Mouse (Mus musculus) liver, embryonic 13.5 days (tissue): ENCODE measurements at regions not wholly inside any gene's neighbourhood (a gene's known extent, or its start where the extent isn't known, plus 50 kb on each side); places are given as distances from the start of the nearest gene placed in this dataset.
A peak's percentile ranks its signal among the peaks of the same experiment; 100 is the strongest.

ENCODE experiments used
- ATAC-seq: fragments of 200-750 bp; cut with Nextera tagmentation; 2 replicates; pipeline ENCODE4 v1.8.0; 2017; ENCODE audit warnings: low read depth, mild to moderate bottlenecking, moderate number of reproducible peaks, moderate library complexity
- DNase-seq: peaks from one replicate; pipeline ENCODE4 v3.0.0; 2022
- H3K27ac ChIP-seq: fragments of 300-500 bp; sonication (generic); 2 replicates; pipeline ENCODE4 v1.5.1; 2015; ENCODE audit warnings: moderate library complexity, mild to moderate bottlenecking, inconsistent platforms
- H3K27me3 ChIP-seq: fragments of 300-500 bp; sonication (generic); 2 replicates; pipeline ENCODE4 v1.6.1; 2015; ENCODE audit warnings: mild to moderate bottlenecking, inconsistent platforms
- H3K36me3 ChIP-seq: fragments of 300-500 bp; sonication (generic); 2 replicates; pipeline ENCODE4 v1.6.1; 2015; ENCODE audit warnings: mild to moderate bottlenecking, inconsistent platforms
- H3K4me1 ChIP-seq: fragments of 300-500 bp; sonication (generic); replicated peaks from 2 replicates; pipeline ENCODE4 v1.6.1; 2015; ENCODE audit warnings: inconsistent platforms
- H3K4me2 ChIP-seq: fragments of 300-500 bp; sonication (generic); 2 replicates; pipeline ENCODE4 v1.6.1; 2015; ENCODE audit warnings: inconsistent platforms, mild to moderate bottlenecking, moderate library complexity
- H3K4me3 ChIP-seq: fragments of 300-500 bp; sonication (generic); replicated peaks from 2 replicates; pipeline ENCODE4 v1.5.1; 2015; ENCODE audit warnings: mild to moderate bottlenecking, inconsistent platforms
- H3K9ac ChIP-seq: fragments of 300-500 bp; sonication (generic); 2 replicates; pipeline ENCODE4 v1.6.1; 2015; ENCODE audit warnings: mild to moderate bottlenecking, inconsistent platforms
- H3K9me3 ChIP-seq: fragments of 300-500 bp; sonication (generic); replicated peaks from 2 replicates; pipeline ENCODE4 v1.6.1; 2016; ENCODE audit warnings: inconsistent platforms
- WGBS: fragments of 180-500 bp; shearing (Covaris S2); methylation state at CpG from one replicate; pipeline ENCODE4 v1.1.7; 2015; ENCODE audit not compliant: insufficient replicate concordance; 5-methylcytosine and 5-hydroxymethylcytosine counted together

DNA sequence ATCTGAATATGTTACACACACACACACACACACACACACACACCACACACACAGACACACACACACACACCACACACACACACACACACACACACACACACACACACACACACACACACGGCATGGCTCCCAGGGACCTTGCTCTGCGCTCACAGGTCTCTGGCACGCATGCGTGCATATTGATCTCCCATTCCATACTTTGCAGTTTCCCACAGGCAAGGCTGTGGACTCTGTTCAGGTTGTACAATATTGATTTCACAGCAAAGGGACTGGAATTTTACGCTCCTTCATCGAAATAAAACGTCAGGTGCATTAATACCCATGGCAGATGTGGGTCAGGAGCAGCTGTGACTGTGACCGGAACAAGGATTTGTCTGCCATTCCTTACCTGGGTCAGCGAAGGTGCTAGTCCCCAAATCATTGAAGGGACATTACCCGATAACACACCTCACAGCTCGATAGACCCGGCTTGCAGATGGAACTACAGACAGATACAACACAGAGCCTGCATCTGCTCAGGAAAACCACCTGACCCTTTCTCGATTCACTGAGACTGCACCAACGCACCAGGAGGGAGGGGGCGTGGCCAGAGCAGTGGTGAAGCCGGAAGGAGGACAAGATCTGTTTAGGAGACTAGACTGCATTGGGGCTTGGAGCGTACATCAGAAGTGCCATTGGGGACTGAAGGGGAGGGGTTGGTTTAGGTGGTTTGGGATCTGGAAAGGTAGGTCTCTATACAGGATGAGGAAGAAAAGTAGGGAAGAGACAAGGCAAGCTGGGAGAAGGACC is 91.1 kb upstream of the Sulf2 start:
- H3K27me3 ChIP-seq = no peaks in the 10 kb centered on the region
- H3K4me2 ChIP-seq = 0 out of 2 replicates have a peak overlapping the region, but pooled peaks have one; percentile 14
- no peaks in the 10 kb centered on the region for H3K36me3 ChIP-seq
- no peak overlapping the region for H3K4me3 ChIP-seq
- ATAC-seq (no peak), DNase-seq (no peak)
- no peak overlapping the region for H3K9ac ChIP-seq
- 58% methylated on average over 17 of the region's 17 CpGs for WGBS
- H3K9me3 ChIP-seq = no peaks in the 10 kb centered on the region
- no peaks in the 10 kb centered on the region for H3K4me1 ChIP-seq
- H3K27ac ChIP-seq = no peak overlapping the region

GRCm38 (mm10) chr2:166245219-166245618 is 89.8 kb upstream of the Sulf2 start:
- DNase-seq = no peak
- Histone ChIP-seq H3K4me1 (no peaks in the 10 kb centered on the region), H3K27ac (no peak overlapping the region), H3K36me3 (no peaks in the 10 kb centered on the region), H3K9me3 (no peaks in the 10 kb centered on the region), H3K4me3 (no peak overlapping the region), H3K4me2 (no peak overlapping the region), H3K27me3 (no peaks in the 10 kb centered on the region), H3K9ac (no peak overlapping the region)
- WGBS = 37% methylated on average over 8 of the region's 8 CpGs
- ATAC-seq = 0 out of 2 replicates have a peak, but pooled peaks have one; percentile 28

GRCm38 (mm10) chr2:166242786-166243521 is 87.5 kb upstream of the Sulf2 start:
- H3K36me3 ChIP-seq = no peaks in the 10 kb centered on the region
- no peak overlapping the region for H3K27ac ChIP-seq
- H3K4me2 ChIP-seq = no peak overlapping the region
- WGBS = 66% methylated on average over 14 of the region's 14 CpGs
- no peaks in the 10 kb centered on the region for H3K9me3 ChIP-seq
- H3K9ac ChIP-seq = no peak overlapping the region
- DNase-seq = no peak
- no peaks in the 10 kb centered on the region for H3K4me1 ChIP-seq
- no peak for ATAC-seq
- H3K4me3 ChIP-seq = no peak overlapping the region
- no peaks in the 10 kb centered on the region for H3K27me3 ChIP-seq

GRCm38 (mm10) chr2:166241310-166241709 is 85.8 kb upstream of the Sulf2 start:
- no peaks in the 10 kb centered on the region for H3K36me3 ChIP-seq
- no peak for ATAC-seq
- no peaks in the 10 kb centered on the region for H3K4me1 ChIP-seq
- no peak overlapping the region for H3K4me3 ChIP-seq
- H3K27ac ChIP-seq = no peak overlapping the region
- H3K9me3 ChIP-seq = no peaks in the 10 kb centered on the region
- no peaks in the 10 kb centered on the region for H3K27me3 ChIP-seq
- WGBS = 73% methylated on average over 3 of the region's 3 CpGs
- no peak overlapping the region for H3K9ac ChIP-seq
- H3K4me2 ChIP-seq = no peak overlapping the region
- no peak for DNase-seq

GRCm38 (mm10) chr2:166240056-166240455 is 84.6 kb upstream of the Sulf2 start:
- H3K9ac ChIP-seq = no peak overlapping the region
- no peaks in the 10 kb centered on the region for H3K4me1 ChIP-seq
- H3K4me2 ChIP-seq = no peak overlapping the region
- no peak overlapping the region for H3K4me3 ChIP-seq
- H3K27me3 ChIP-seq = no peaks in the 10 kb centered on the region
- no peak overlapping the region for H3K27ac ChIP-seq
- DNase-seq = no peak
- ATAC-seq = no peak
- no peaks in the 10 kb centered on the region for H3K36me3 ChIP-seq
- 78% methylated on average over 4 of the region's 4 CpGs for WGBS
- H3K9me3 ChIP-seq = no peaks in the 10 kb centered on the region

DNA sequence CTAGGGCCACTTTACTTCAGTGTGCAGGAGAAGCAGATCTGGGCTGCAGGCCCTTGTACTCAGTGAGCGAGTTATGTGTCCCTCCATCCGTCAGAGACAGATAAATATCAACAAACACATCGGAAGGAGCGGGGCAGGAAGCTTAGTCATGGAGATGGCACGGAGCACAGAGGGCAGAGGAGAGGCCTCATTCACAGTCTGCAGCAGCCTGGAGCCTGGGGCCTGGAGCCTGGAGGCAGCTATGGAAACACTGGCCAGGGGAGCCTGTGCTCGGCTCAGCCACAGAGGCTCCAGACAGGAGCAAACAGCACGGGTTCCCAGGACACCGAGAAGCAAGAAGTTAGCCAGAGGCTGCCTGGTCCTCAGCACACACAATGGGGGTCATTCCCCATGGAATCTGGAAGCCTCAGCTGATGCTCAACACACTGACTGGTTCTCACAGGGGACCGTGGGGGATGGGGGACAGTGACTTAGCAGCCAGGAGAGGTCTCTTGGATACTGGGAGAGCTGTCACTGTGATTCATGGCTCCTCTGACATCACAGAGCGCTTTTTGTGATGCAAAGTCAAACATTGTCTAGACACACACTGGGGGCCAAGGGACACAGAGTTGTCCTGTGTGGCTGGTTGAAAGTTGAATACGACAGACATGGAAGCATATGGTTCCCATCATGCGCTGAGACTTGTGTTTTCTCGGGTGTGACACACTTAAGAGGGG is 82.2 kb upstream of the Sulf2 start:
- H3K27ac ChIP-seq = no peak overlapping the region
- ATAC-seq (no peak), DNase-seq (no peak)
- no peaks in the 10 kb centered on the region for H3K27me3 ChIP-seq
- WGBS = 46% methylated on average over 13 of the region's 13 CpGs
- H3K4me2 ChIP-seq = no peak overlapping the region
- no peak overlapping the region for H3K9ac ChIP-seq
- peaks cover 7% of the 10 kb centered on the region for H3K4me1 ChIP-seq
- H3K4me3 ChIP-seq = no peak overlapping the region
- no peaks in the 10 kb centered on the region for H3K9me3 ChIP-seq
- H3K36me3 ChIP-seq = no peaks in the 10 kb centered on the region

- ATAC-seq (no peak), DNase-seq (no peak)
- Histone ChIP-seq H3K4me2 (no peak overlapping the region), H3K4me3 (no peak overlapping the region), H3K4me1 (peaks cover 13% of the 10 kb centered on the region), H3K9me3 (no peaks in the 10 kb centered on the region), H3K27me3 (no peaks in the 10 kb centered on the region), H3K27ac (no peak overlapping the region), H3K9ac (no peak overlapping the region), H3K36me3 (no peaks in the 10 kb centered on the region)
- 71% methylated on average over 5 of the region's 5 CpGs for WGBS
Measured at GRCm38 (mm10) chr2:166236102-166236501, 80.6 kb upstream of the Sulf2 start.

- 41% methylated on average over 7 of the region's 7 CpGs for WGBS
- ATAC-seq = peak; percentile 45; the same call in 1 of the 2 replicates
- DNase-seq = peak; percentile 8
- Histone ChIP-seq H3K27me3 (no peaks in the 10 kb centered on the region), H3K9me3 (no peaks in the 10 kb centered on the region), H3K9ac (no peak overlapping the region), H3K4me3 (no peak overlapping the region), H3K27ac (no peak overlapping the region), H3K4me1 (peaks cover 13% of the 10 kb centered on the region), H3K4me2 (no peak overlapping the region), H3K36me3 (no peaks in the 10 kb centered on the region)
Measured at GRCm38 (mm10) chr2:166234579-166235212, 79.2 kb upstream of the Sulf2 start.

GRCm38 (mm10) chr2:166233246-166233645 is 77.8 kb upstream of the Sulf2 start:
- Histone ChIP-seq H3K9me3 (no peaks in the 10 kb centered on the region), H3K27ac (no peak overlapping the region), H3K4me1 (peaks cover 13% of the 10 kb centered on the region), H3K4me3 (no peak overlapping the region), H3K36me3 (no peaks in the 10 kb centered on the region), H3K27me3 (no peaks in the 10 kb centered on the region), H3K9ac (no peak overlapping the region), H3K4me2 (no peak overlapping the region)
- 48% methylated on average over 1 of the region's 1 CpGs for WGBS
- no peak for ATAC-seq
- DNase-seq = no peak

DNA sequence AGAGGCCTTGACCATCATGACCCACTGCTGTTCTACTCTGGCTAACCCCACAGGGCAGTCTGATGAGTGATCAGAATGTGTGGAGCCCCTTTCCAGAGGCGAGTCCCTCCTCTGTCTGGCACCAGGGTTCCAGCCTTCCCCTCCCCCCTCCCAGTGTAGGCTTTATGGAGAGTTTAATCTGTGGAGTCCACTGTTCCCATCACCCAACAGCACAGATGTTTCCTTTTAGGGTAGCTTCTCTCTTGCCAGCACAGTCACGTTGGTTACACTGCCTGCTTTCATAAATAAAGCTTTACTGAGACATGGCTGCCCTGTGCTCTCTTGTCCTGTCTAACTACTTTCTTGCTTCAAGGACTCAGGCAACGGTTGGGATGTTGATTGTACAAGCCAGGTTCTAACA is 76.9 kb upstream of the Sulf2 start:
- H3K36me3 ChIP-seq = no peaks in the 10 kb centered on the region
- no peaks in the 10 kb centered on the region for H3K27me3 ChIP-seq
- H3K4me3 ChIP-seq = no peak overlapping the region
- no peak overlapping the region for H3K9ac ChIP-seq
- ATAC-seq = no peak
- 34% methylated on average over 3 of the region's 3 CpGs for WGBS
- H3K9me3 ChIP-seq = no peaks in the 10 kb centered on the region
- DNase-seq = no peak
- H3K27ac ChIP-seq = no peak overlapping the region
- H3K4me1 ChIP-seq = peaks cover 13% of the 10 kb centered on the region
- no peak overlapping the region for H3K4me2 ChIP-seq

DNA sequence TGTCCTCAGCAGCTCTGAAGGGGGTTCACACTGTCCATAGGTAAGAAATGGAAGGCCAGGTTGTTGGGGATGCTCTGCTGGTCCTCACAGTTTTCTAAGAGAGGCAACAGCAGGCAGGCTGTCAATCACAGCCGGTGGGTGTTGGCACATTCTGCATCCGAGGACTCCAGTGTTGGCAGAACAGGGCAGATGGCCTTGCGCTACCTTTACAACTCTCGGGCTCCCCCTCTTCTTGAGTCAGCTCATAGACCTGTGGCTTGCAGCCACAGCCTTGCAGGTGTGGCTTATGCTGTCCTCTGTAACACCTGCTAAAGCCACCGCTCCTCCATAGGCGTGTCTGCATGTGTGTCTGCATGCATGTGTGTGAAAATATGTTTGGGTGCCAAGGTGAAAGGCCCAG is 75.2 kb upstream of the Sulf2 start:
- H3K27ac ChIP-seq = no peak overlapping the region
- WGBS = 65% methylated on average over 6 of the region's 6 CpGs
- H3K9me3 ChIP-seq = no peaks in the 10 kb centered on the region
- H3K4me3 ChIP-seq = no peak overlapping the region
- no peak for DNase-seq
- ATAC-seq = no peak
- H3K9ac ChIP-seq = no peak overlapping the region
- no peaks in the 10 kb centered on the region for H3K36me3 ChIP-seq
- no peaks in the 10 kb centered on the region for H3K27me3 ChIP-seq
- peaks cover 20% of the 10 kb centered on the region for H3K4me1 ChIP-seq
- H3K4me2 ChIP-seq = no peak overlapping the region
